Mouse (Mus musculus) left cerebral cortex, postnatal 36 days (tissue): ENCODE results near the gene Rpl23a. TPM values are rescaled to one million over a fixed set of nuclear protein-coding genes. Genes with fewer than 3 reads are reported as not detected.
"Not testable (repeated sequence)": the region's sequence is repeated elsewhere in the genome, so short reads cannot be mapped to it uniquely, and the experiment has no call there.

ENCODE experiments used
- DNase-seq, 2 experiments: peaks; one replicate each; pipeline ENCODE4 v3.0.0; 2021 to 2022; ENCODE audit warnings: low spot score in 2 of 2, mixed read lengths in 1 of 2
- intact Hi-C: fragments of 180-260 bp; cut with DNase I; formaldehyde crosslinking; loops from one replicate; pipeline ENCODE4 v1.15.1; 2025
- total RNA-seq, 2 experiments: library from RNA; stranded (reverse); gene quantifications; 2 replicates each; pipeline ENCODE4 v1.2.3; 2021

Rpl23a gene
- total RNA-seq, 2 experiments from 2014 or later = 673 to 732 TPM

DNA sequence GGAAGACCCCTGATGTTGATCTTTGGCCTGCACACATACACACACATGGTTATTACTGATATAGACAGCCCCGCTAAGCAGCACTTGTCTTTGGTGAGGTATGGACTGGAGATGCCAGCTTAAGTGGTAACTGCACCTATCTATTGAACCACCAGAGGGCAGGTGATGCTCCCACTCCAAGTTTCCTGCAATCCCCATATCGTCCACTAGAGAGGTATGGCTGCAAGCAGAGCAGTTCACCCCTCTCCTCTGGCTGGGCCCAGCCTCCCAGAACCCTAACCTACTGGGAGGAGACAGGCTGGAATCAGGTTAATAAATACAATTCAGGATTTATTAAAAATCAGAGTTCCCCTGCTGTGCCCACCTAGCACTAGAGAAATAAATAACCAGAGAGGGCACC, 24.3 kb downstream of the Rpl23a start:
- peak in 1 of 2 experiments; percentile 65 for DNase-seq
- intact Hi-C loops = loop anchor here (5.0 kb wide), 1 partner anchor 97 kb away; no protein-coding TSS in a partner anchor

GRCm38 (mm10) chr11:78156156-78156699, 27.2 kb downstream of the Rpl23a start:
- intact Hi-C loops = loop anchor here (5.0 kb wide), 1 partner anchor 94 kb away; no protein-coding TSS in a partner anchor
- no peak for DNase-seq

DNA sequence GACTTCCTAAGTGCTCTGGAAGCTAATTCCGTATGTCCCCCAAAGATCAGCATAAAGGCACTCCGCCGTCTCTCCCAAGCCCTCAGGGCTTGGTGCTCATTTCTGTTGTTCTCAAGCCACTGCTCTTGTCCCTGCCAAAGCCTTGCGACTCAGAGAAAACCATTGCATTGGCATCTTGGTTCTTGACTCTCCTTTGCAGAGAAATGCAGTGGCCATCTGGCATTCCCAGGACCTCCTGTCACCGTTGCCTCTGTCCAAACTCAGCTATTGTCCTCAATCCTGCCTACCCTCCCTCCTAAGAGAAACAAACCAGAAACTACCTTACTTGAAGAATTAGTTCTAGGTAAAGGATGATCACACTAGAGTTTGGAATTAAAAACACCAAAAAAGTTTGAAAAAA, 27.7 kb downstream of the Rpl23a start:
- no peak for DNase-seq
- intact Hi-C loops = loop anchor here (5.0 kb wide), 1 partner anchor 93 kb away; no protein-coding TSS in a partner anchor

GRCm38 (mm10) chr11:78153778-78154177, 29.6 kb downstream of the Rpl23a start:
- DNase-seq = no peak
- intact Hi-C loops = loop anchor here (5.0 kb wide), 1 partner anchor 56 kb away; no protein-coding TSS in a partner anchor

- intact Hi-C loops = loop anchor here (5.0 kb wide), 1 partner anchor 55 kb away; no protein-coding TSS in a partner anchor
- DNase-seq = peak; percentile 64 to 68
These were observed 30.8 kb downstream of the Rpl23a start for GRCm38 (mm10) chr11:78152299-78153231.

- no peak for DNase-seq
- intact Hi-C loops = loop anchor here (5.0 kb wide), 1 partner anchor 54 kb away; no protein-coding TSS in a partner anchor
These were observed 32.2 kb downstream of the Rpl23a start for GRCm38 (mm10) chr11:78151161-78151560.

DNA sequence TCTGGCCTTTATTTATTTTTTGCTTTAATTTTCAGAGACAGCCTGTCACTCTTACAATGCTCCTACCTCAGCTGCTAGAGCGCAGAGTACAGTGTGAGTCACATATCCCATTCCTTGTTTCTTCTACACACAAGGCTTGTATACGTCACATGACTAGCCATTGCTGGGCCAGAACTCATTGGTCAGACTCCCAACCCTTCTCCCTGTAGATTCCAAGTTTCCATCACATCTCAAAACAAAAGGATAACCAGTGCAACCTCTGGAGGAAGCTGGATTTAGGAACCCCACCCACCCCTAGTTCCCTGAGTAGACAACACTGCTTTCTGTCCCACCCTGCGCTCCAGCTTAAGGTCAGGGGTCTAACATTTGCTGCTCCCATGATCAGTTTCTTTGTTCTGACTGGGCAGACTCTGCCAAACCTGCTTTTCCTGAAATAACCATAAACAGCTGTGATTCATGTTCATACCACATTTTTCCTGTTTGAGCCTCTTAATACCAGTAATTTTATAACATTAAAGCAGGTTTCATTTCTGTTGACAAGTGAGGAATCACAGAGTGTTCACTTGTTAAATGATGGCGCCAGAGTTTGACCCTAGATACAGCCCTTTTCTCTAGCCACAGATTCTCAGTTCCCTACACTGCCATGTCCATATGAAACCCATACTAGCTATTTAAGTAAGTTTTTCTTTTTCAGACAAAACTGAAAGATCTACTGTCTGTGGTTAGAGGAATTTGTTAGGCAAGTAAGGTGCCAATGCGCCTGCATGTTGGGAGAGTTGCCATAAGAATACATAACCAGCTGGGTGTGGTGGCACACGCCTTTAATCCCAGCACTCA, 36.5 kb downstream of the Rpl23a start:
- no peak for DNase-seq
- intact Hi-C loops = no loop called here

DNA sequence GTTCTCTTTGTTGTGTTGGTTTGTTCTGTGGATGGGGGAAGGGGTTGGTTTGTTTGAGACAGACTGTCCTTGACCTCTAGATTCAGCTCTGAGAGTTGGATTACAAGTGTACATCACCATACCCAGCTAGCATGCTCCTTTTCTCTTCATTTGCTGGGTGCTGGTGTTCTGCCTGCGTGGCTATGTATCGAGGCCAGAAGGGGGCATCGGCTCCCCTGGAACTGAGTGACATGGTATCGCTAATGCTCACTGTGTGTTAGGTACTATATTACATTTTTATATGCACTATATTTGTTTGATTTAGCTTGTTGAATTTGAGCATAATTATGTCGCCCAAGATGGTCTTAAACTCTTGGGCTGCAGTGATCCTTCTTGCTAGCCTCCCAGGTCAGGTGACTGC, 37.2 kb downstream of the Rpl23a start:
- intact Hi-C loops = no loop called here
- DNase-seq = no peak

- intact Hi-C loops = no loop called here
These were observed 39.9 kb downstream of the Rpl23a start for GRCm38 (mm10) chr11:78143520-78143919.

GRCm38 (mm10) chr11:78140665-78141064, 42.7 kb downstream of the Rpl23a start:
- intact Hi-C loops = no loop called here
- DNase-seq = no peak

More at GRCm38 (mm10) chr11:78143520-78143919, 39.9 kb downstream of the Rpl23a start:
- DNase-seq = no peak

DNA sequence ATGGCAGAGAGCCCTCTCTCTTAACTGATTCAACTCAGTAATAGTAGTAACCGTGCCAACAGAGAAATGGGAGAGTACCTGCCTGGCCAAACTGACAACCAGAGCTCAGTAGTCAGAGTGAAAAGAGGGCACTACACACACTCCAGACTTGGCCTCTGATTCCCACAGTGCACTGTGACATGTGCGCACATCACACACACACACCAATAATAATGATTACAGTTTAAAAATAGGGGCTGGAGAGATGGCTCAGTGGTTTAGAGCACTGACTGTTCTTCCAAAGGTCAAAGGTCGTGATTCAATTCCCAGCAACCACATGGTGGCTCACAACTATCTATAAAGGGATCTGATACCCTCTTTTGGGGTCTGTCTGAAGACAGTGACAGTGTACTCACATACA, 45.4 kb downstream of the Rpl23a start:
- DNase-seq = no peak
- intact Hi-C loops = no loop called here

DNA sequence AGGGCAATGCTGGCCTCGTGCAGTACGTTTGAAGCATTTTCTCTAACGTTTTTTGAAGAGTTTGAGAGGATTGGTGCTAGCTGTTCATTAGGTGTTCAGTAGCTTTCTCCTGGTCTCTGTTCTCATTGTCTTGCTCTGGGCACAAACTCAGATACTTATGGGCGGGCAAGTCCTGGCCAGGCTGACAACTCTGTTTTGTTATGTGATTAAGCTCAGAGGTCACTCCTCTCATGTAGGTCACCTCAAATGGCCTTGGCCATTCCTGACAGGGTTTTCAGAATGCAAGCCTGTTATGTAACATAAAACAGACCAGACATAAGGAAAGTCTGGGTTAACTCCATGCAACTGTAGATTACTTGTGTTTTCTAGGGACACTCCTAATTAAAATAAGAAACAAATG, 45.8 kb downstream of the Rpl23a start:
- intact Hi-C loops = no loop called here

GRCm38 (mm10) chr11:78136132-78136531, 47.3 kb downstream of the Rpl23a start:
- intact Hi-C loops = no loop called here
- DNase-seq = no peak

More for the DNA sequence above, 45.8 kb downstream of the Rpl23a start:
- no peak for DNase-seq

DNA sequence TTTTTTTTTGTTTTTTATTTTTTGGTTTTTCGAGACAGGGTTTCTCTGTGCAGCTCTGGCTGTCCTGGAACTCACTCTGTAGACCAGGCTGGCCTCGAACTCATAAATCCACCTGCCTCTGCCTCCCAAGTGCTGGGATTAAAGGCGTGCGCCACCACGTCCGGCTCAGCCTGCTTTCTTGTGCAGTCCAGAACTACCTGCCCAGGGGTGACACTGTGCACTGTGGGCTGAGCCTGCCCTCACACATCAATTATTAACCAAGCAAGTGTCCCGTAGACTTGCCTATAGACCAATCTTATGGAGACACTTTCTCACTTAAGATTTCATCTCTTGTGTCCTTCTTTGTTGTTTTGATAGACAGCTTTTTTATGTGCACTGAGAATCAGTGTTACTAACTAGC, 48.1 kb downstream of the Rpl23a start:
- intact Hi-C loops = not testable (repeated sequence)

DNA sequence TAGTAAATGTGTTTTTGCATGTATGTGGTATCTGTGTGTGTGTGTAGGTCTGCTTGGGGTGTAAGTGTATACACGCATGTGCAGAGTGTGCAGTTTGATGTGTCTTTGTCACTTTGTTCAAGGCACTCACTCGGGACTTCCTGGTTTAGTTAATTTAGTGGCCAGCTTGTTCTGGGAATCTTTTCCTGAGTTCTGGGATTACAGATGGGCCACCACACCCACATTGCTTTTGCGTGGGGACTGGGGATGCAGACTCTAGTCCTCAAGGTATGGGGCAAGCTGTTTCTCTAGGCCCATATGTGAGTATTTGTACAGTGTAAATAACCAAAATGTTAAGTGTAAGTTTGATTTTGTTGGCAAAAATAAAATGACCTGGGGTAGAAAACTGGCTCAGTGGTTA, 49.0 kb downstream of the Rpl23a start:
- DNase-seq = no peak
- intact Hi-C loops = no loop called here

More for the DNA sequence above, 48.1 kb downstream of the Rpl23a start:
- not testable (repeated sequence) for DNase-seq

DNA sequence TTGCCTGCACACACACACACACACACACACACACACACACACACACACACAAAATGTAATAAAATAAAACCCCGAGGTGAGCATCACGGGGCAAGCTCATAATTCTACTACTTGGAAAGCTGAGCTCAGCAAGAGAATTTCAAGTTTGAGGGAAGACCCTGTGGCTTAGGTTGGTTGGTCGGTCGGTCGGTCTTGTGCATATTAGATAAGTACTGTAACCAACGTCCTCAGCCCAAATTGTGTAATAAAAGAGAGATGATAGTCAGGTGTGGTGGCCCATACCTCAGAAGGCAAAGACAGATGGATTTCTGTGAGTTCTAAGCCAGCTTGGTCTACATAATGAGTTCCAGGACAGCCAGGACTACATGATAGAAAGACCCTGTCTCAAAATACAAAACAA, 49.5 kb downstream of the Rpl23a start:
- intact Hi-C loops = no loop called here
- DNase-seq = no peak
